Mouse (Mus musculus) liver, postnatal 0 days (tissue): ENCODE results near the gene Tm6sf1.

ENCODE experiments used
- CTCF ChIP-seq: sonication (generic); IDR thresholded peaks from 2 replicates; pipeline ENCODE4 v1.5.1; 2016; ENCODE audit warnings: antibody characterized with exemption, low read depth
- EP300 ChIP-seq: IDR thresholded peaks from 2 replicates; pipeline ENCODE4 v1.6.1; 2016; ENCODE audit warnings: antibody characterized with exemption, low read depth, mild to moderate bottlenecking

DNA sequence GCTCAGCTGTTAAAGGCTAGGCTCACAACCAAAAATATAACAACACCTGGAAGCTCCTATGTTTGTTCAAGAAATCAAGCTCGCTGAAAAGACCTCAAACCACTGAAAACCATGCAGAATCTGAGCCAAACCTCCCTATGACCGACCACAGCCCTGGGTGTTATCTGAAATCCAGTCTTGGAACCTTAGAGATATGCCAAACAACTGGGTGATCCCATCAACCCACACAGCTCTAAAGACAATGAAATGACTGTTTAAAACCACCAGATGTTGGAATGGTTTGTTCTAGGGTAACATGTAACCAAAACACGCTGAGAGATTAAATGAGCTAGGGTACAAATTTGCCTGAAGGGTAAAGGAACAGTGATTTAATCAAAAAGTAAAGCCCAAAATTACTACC, 33.9 kb upstream of the Tm6sf1 start:
- no peak for TF ChIP-seq EP300
- TF ChIP-seq CTCF = no peak
